Mouse (Mus musculus) urinary bladder, postnatal 36 days (tissue): ENCODE data around the gene Dda1.
"Not testable (repeated sequence)": the region's sequence is repeated elsewhere in the genome, so short reads cannot be mapped to it uniquely, and the experiment has no call there.

Experiments used
- DNase-seq, 2 experiments: peaks; one replicate each; pipeline ENCODE4 v3.0.0; 2022; ENCODE audit warnings: low spot score in 2 of 2, mixed read lengths in 1 of 2

Gene Dda1

GRCm38 (mm10) chr8:71468916-71469315 is at the start of gene Dda1:
Gene Dda1 (plus strand): TSS chr8:71469199.
- DNase-seq, result peak; percentile 91 to 98

DNA sequence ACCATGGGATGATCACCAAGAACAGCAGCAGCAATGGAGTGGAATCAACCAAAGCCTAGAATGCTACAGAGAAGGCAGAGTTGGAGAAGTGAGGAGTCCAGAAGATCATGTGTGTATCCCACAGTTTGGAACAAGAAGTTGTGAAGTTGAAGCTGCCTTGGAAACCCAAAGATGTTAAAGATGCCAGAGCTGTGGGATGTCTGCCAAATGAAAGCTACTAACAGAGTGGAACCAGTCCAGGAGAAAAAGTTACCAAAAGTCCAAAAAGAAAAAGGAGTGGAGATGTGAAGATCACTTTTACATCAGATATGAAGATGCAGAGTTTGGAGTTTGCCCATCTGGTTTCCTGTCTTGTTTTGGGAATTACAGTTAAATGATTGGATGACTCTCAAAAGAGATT is 46.9 kb upstream of the Dda1 start:
- no peak for DNase-seq

DNA sequence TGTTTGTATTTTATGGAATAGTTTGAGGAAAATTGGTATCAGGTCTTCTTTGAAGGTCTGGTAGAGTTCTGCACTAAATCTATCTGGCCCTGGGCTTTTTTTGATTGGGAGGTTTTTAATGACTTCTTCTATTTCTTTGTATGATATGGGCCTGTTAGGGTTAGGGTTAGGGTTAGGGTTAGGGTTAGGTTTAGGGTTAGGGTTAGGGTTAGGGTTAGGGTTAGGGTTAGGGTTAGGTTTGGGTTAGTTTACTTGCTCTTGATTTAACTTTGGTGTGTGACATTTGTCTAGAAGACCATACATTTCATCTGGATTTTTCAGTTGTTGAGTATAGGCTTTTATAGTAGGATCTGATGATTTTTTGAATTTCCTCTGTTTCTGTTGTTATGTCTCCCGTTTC is 36.1 kb upstream of the Dda1 start:
- not testable (repeated sequence) for DNase-seq

GRCm38 (mm10) chr8:71437041-71437440 is 32.0 kb upstream of the Dda1 start:
- DNase-seq, result no peak

DNA sequence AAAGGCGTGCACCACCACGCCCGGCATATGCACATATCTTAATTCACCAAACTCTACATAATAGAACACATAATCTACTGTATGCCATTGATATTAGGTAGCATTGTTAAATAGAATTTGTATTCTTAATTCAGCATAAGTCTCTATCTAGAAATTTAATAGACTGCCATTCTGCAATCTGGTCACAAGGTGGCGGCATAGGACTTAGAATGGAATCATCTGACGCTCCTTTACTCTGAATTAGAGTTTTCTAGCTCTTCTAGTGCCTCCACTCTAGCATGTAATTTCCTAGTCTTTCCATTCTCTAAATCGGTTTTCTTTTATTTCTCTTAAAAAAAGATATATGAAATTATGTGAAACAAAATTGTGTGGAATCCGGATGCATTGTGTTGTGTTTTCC is 27.6 kb upstream of the Dda1 start:
- DNase-seq, result peak; percentile 23 to 29

GRCm38 (mm10) chr8:71445096-71445495 is 23.9 kb upstream of the Dda1 start:
- DNase-seq, result no peak

- no peak for DNase-seq
These were observed 17.7 kb upstream of the Dda1 start for GRCm38 (mm10) chr8:71451337-71451736.

DNA sequence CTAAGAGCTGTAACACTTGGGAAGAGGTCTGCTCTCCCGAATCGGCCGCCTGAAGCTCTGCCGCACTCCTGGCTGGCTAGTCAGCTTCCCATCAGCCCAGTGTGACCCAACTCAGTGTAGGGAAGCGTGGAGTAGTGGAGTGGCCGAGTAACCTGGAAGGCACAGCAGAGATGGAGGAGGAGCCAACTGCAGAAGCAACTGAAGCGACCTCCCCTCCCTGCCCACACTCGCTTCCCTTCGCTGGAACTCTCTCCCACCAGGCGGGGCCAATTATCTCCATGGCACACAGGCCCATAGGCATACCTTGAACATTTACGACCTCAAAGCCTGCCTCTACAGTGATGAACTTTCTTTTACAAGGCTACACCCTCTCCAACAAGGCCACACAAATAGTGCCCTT is 17.2 kb upstream of the Dda1 start:
- no peak for DNase-seq

- DNase-seq, result no peak
These were observed 16.3 kb upstream of the Dda1 start for GRCm38 (mm10) chr8:71452669-71453068.

DNA sequence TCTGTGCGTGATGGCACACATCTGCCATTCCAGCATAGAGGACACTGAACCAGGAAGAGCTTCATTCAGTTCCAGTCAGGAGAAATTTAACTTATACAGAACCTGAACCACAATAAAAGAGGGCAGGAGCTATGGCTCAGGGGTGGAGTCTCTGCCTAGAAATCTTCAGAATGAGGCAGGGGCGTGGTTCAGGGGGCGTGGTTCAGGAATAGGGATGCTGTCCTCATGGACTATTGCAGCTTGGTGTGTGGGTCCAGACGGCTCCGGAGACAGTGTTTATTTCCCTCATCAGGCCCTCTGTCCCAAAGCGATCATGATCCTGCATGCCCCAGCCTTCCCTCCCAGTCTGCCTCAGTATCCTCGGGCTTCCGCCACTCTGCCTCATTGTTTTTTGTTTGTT is 14.3 kb upstream of the Dda1 start:
- no peak for DNase-seq

DNA sequence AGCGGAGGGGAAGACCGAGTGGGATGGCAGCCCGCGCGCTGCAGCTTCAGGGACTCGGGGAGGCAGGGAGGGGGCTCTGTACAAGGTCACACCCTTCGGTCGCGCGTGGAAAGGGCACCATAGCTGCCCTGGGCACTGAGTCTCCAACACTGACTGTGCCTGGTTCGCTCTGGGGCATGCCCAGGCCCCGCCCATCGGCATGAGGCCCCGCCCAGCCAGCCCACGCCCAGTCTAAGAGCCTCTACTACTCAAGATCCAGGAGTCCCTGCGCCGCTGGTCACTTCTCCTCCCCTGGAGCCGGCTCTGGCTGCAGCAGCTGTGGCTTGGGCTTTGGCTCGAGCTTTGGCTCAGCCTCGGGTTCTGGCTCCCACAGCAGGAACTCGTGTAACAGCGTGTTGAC is 12.1 kb upstream of the Dda1 start:
- DNase-seq, result no peak

- DNase-seq, result no peak
These were observed 11.2 kb upstream of the Dda1 start for GRCm38 (mm10) chr8:71457659-71458270.

DNA sequence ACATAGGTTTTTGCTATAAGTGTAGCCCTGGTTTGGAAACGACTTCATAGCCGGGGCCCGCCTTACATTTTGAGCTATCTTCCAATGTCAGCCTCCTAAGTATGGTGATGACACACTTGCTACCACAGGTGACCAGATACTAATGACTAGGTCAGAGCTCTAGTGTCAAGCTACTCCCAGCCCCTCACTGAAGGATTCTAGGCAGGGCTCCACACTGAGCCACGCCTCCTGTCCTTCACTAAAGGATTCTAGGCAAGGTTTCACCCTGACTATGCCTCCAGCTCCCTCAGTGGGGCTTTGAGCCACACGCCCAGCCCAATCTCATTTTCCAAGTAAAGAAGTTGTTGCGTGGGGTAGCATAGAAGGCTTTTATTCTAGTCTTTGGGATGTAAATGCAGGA is 8.3 kb upstream of the Dda1 start:
- DNase-seq, result no peak

DNA sequence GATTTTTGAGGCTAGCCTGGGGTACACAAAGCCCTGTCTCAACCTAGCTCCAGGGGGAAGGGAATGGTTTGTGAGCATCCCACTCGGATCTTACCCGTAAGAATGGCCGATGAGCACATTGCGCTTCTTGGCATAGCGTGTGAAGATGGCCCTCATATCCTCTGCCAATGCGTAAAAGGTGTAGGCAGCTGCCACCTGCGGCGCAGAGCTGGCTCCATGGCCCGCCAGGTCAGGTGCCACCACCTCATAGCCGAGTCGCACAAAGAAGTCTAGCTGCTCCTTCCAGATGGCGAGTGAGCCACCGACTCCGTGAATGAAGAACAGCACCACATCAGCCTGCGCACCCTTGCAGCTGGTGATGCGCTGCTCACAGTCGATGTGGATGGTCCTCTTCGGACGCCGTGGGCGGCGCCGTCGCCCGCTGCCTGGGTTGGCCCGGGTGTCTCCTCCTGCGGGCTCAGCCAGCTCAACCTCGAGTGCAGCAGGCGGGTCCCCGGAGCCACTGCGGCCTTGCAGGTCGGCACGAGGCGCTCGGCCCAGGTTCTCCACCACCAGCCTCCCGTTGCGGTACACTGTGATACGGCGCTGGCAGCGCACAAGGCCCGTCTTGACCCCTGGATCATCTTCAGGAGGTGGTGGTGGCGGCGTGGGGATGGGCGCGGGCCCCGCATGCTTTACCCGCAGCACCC is 7.7 kb upstream of the Dda1 start:
- DNase-seq, result no peak

DNA sequence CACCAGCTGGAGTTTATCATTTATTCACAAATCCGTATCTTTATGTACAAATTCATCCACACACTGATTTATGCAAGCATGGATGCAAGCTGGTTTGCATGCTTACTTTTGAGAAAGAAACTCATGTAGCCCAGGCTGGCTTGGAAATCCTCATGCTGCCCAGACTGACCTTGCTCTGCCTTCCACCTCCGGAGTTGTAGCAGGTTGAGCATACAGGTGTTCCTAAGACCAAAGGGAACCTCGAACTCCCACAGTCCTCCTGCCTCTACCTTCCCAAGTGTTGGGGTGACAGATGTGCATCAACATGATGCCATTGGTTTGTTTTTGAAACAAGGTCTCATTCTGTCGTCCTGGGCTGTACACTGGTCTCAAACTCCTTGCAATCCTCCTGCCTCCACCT is 6.8 kb upstream of the Dda1 start:
- DNase-seq, result no peak

DNA sequence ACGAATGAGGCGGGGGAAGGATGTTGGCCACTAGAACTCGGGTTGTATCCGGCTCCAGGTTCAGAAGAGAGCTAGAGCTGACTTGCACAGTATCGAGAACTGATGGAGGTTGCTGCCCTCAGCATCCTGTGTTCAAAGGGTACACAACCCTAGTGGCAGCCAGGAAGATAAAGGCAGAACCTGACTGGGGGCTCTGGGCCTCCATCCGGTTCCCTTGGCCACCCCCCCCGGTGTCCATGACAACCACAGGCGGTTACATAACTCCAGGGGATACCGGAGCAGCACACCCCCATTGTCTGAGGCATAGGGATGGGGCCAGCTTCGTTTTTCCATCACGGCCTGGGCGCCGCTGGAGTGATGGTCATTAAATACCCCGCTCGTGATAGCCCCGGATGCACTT is 6.2 kb upstream of the Dda1 start:
- DNase-seq, result no peak

GRCm38 (mm10) chr8:71463188-71464033 is 5.6 kb upstream of the Dda1 start, which contains the start of gene Abhd8:
Gene Abhd8 (minus strand): TSS chr8:71463655.
- DNase-seq, result peak; percentile 96 to 97

DNA sequence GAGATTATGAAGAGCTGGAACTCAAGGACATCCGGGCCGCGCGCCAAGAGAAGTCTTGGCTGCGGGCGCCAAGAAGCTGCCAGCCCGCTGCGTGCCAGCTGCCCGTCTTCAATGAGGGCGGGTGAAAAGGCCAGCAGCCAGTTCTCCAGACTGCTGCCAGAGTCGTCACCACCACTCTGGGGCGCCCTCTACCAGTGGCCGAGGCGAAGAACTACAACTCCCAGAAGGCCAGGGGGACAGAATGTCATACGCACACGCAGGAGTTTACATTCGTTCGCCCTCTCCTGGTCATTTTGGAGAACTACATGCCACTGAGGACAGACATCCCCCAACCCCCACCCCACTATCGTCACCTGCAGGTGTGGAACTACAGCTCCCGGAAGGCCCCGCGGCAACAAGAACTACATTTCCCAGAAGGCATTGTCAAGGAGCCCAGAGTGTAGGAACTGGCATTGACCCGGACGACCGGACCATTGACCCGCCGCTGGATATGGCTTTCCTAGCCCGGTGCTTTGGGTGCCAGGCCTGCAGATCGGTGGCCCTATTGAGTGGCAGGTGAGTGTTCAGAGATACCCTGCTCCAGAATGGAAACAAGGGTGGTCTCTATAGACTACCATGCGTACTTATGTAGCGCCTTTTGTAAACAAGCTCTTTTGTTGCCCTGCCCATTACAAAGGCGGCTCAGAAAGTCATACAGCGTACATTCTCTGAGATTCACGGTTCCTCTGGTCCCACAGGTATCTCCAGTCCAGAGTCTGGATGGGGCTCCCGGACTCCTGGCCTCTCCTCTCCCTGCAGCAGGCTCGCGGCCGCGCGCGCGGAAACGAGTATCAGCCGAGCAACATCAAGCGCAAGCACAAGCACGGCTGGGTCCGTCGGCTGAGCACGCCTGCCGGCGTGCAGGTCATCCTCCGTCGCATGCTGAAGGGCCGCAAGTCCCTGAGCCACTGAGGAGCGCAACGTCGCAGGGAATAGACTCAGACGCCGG is 4.2 kb upstream of the Dda1 start, which contains the start of gene Mrpl34:
Gene Mrpl34, plus strand, starts transcription at position 447 of the 988 bp plus-strand sequence.
- DNase-seq, result peak; percentile 97 to 98

DNA sequence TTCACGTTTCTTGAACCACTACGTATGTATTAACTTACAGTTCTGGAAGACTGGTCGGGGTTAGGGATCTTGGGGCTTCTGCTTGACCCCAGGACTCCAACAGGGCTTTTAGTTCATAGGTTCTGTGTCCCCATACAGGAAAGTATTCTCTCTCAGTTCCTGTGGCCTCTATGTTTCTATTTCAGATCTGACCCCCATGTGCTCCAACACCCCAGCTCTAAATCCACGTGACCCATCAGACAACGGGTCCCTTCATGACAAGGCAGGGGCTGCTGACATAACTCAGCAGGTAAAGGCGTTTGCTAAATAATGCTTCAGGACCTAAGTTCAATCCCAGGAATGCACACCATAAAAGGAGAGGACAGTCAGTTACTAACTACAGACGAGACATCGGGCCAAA is 3.3 kb upstream of the Dda1 start:
- no peak for DNase-seq

DNA sequence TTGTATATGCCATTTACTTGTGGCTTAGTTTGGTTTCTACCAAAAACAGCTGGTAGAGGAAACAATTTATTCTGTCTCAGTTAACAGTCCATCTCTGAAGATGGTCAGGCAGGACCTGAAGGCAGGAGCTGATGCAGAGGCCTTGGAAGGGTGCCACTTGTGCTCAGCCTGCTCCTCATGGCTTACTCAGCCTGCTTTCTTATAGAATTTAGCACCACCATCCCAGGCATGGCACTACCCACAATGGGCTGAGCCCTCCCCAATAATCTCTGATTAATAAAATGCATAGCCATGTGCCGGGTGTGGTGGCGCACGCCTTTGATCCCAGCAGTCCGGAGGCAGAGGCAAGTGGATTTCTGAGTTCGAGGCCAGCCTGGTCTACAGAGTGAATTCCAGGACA is 2.8 kb upstream of the Dda1 start:
- DNase-seq, result no peak

- DNase-seq, result no peak
These were observed 1.8 kb upstream of the Dda1 start for GRCm38 (mm10) chr8:71467201-71467600.
